Mouse (Mus musculus) stomach, postnatal 0 days (tissue): ENCODE data around the gene Pcdh9. TPM values are rescaled to one million over a fixed set of nuclear protein-coding genes. Genes with fewer than 3 reads are reported as not detected.

Experiments used
- ATAC-seq: fragments of 200-750 bp; cut with Nextera tagmentation; 2 replicates; pipeline ENCODE4 v1.8.0; 2017; ENCODE audit not compliant: low FRiP score, low TSS enrichment
- DNase-seq: peaks from one replicate; pipeline ENCODE4 v3.0.0-alpha.2; 2016; ENCODE audit warnings: low spot score
- H3K27ac ChIP-seq: fragments of 300-500 bp; sonication (generic); replicated peaks from 2 replicates; pipeline ENCODE4 v1.5.1; 2014; ENCODE audit warnings: mild to moderate bottlenecking, control low read depth
- H3K27me3 ChIP-seq: fragments of 300-500 bp; sonication (generic); 2 replicates; pipeline ENCODE4 v1.6.1; 2014; ENCODE audit warnings: low read length; ENCODE audit not compliant: control insufficient read depth, insufficient read depth
- H3K36me3 ChIP-seq: fragments of 300-500 bp; sonication (generic); 2 replicates; pipeline ENCODE4 v1.6.1; 2014; ENCODE audit warnings: low read length, mixed read lengths; ENCODE audit not compliant: control insufficient read depth, insufficient read depth
- H3K4me1 ChIP-seq: fragments of 300-500 bp; sonication (generic); replicated peaks from 2 replicates; pipeline ENCODE4 v1.6.1; 2014; ENCODE audit warnings: antibody characterized with exemption; ENCODE audit not compliant: control insufficient read depth, insufficient read depth
- H3K4me2 ChIP-seq: fragments of 300-500 bp; sonication (generic); replicated peaks from 2 replicates; pipeline ENCODE4 v1.6.1; 2014; ENCODE audit warnings: low read depth, mild to moderate bottlenecking, control low read depth, moderate library complexity
- H3K4me3 ChIP-seq: fragments of 300-500 bp; sonication (generic); 2 replicates; pipeline ENCODE4 v1.5.1; 2014; ENCODE audit warnings: low read depth, low read length, control low read depth
- H3K9ac ChIP-seq: fragments of 300-500 bp; sonication (generic); 2 replicates; pipeline ENCODE4 v1.6.1; 2014; ENCODE audit warnings: mild to moderate bottlenecking, low read length, control low read depth, mixed read lengths
- H3K9me3 ChIP-seq: fragments of 300-500 bp; sonication (generic); 2 replicates; pipeline ENCODE4 v1.6.1; 2016; ENCODE audit warnings: low read length; ENCODE audit not compliant: control insufficient read depth
- CTCF ChIP-seq: IDR thresholded peaks from 2 replicates; pipeline ENCODE4 v1.5.1; 2016; ENCODE audit warnings: antibody characterized with exemption, low read depth, mild to moderate bottlenecking, moderate library complexity
- EP300 ChIP-seq: optimal IDR thresholded peaks from 2 replicates; pipeline ENCODE3; 2016; ENCODE audit warnings: antibody characterized with exemption
- WGBS: fragments of 180-500 bp; shearing (Covaris S2); extraction: QIAGEN DNeasy Blood & Tissue Kit; methylation state at CpG from one replicate; pipeline ENCODE4 v1.1.7; 2014; 5-methylcytosine and 5-hydroxymethylcytosine counted together
- polyA plus RNA-seq: library from polyadenylated mRNA; unstranded; fragments of >200 nt; fragmentation: Nextera tagmentation; extraction: Ambion mirVana; gene quantifications from 2 replicates; pipeline ENCODE4 v1.2.1, GENCODE M21; 2015

Gene Pcdh9
- polyA plus RNA-seq, 1 experiment from 2014 or later, result 4.0 TPM

DNA sequence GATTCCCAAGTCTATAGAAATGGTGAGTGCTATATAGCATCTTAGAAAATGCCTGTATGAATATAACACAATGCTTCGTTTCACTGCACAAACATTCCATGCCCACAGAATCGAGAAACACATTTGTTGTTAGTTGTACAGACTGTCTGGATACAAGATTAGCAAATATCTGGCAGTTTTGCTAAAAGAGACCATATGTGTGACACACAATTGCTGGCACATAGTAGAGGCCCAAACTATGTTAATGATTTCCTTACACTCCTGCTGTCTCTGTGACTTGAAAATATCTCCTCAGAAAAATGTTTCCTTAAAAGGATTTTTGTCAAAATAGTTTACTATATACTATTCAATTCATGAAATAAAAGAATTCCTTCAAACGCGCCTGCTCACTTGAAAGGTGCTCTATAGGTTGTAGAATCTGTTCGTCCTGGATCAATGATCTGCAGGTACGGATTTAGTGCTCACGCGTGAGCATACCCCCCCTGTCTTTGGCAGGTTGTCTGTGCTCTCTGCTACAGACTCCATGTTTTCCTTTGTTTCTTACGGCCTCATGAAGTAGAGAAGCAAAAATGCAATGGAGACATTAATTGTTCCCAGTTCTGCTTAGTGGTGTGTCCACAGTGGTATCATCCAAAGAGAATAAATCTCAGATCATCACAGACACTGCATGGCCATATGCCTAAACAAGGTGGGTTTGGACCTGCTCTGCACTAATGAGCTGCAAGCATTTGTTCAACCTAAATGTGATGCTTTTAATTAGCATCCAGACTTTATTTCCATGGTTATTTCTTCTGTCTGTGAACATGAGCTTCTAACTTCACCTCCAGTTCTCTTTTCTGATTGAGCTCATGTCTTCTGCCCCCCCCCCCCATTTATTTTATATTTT is 707.6 kb downstream of the Pcdh9 start:
- no peaks in the 10 kb centered on the region for H3K9me3 ChIP-seq
- H3K4me3 ChIP-seq, result no peak overlapping the region
- H3K4me2 ChIP-seq, result no peak overlapping the region
- no peak for DNase-seq
- H3K27me3 ChIP-seq, result no peaks in the 10 kb centered on the region
- H3K4me1 ChIP-seq, result no peaks in the 10 kb centered on the region
- TF ChIP-seq CTCF, result no peak
- no peak for TF ChIP-seq EP300
- WGBS, result 83% methylated on average over 9 of the region's 9 CpGs
- no peaks in the 10 kb centered on the region for H3K36me3 ChIP-seq
- ATAC-seq, result no peak
- H3K27ac ChIP-seq, result no peak overlapping the region
- H3K9ac ChIP-seq, result no peak overlapping the region

DNA sequence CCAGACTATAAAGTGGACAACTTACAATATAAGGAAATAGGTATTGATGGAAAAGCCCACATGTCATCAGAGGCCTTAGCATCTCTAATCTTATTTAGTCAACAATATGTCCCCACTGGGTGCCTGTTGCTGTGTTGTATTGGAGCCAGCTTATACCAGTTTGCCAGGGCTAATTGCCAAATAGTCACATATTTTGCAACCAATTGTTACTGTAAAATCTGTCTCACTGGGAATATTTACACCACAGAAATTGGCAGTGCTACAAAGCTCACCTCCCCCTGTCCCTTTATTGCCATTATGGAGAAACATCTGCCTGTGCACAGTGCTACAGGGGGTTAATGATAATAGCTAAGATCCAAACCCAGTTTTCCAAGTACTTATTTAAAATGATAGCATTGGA is 721.3 kb downstream of the Pcdh9 start:
- no peak for DNase-seq
- no peak for ATAC-seq
- Histone ChIP-seq H3K27ac (no peak overlapping the region), H3K4me1 (no peaks in the 10 kb centered on the region), H3K4me2 (no peak overlapping the region), H3K4me3 (no peak overlapping the region), H3K27me3 (no peaks in the 10 kb centered on the region), H3K36me3 (no peaks in the 10 kb centered on the region), H3K9me3 (no peaks in the 10 kb centered on the region), H3K9ac (no peak overlapping the region)
- TF ChIP-seq CTCF (no peak), EP300 (no peak)

DNA sequence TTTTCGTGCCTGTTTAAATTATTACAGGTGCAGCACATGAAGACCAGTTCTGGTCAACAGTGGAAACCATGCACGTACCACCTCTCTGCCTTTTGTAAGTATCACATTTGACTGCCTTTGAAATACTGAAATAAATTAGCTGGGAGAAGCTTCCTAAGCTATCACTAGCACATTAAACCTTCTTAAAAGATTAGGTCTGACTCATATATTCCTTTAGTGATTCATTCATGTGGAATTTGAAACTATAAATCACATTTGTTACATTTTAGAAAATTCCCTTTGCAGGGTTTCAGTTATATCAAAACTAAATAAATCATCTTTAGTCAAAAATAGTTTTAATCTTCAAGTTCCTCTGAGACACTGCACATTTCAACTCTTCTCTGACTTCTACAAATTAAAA is 722.1 kb downstream of the Pcdh9 start:
- Histone ChIP-seq H3K27me3 (no peaks in the 10 kb centered on the region), H3K36me3 (no peaks in the 10 kb centered on the region), H3K9ac (no peak overlapping the region), H3K4me2 (no peak overlapping the region), H3K27ac (no peak overlapping the region), H3K9me3 (no peaks in the 10 kb centered on the region), H3K4me1 (no peaks in the 10 kb centered on the region), H3K4me3 (no peak overlapping the region)
- ATAC-seq, result no peak
- 45% methylated on average over 2 of the region's 2 CpGs for WGBS
- no peak for TF ChIP-seq CTCF
- no peak for TF ChIP-seq EP300
- no peak for DNase-seq

DNA sequence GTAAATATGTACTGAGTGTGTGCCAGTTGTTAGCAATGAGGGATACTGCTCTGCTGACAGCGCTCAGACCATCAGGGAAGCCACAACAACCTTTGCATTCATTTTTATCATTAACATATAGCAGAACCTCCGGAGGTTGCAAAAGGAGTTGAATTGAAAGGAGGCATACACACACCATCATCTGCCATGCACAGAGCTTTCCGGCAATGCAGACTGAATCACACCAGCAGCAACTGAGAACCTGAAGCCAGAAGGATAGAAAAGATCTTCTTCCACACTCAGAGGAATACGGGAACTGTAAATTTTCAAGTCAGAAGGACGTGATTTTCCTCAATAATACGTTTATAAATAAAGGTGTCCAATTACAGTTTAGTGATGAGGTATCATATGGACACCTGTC is 747.1 kb downstream of the Pcdh9 start:
- Histone ChIP-seq H3K27me3 (no peaks in the 10 kb centered on the region), H3K4me3 (no peak overlapping the region), H3K27ac (no peak overlapping the region), H3K9ac (no peak overlapping the region), H3K9me3 (no peaks in the 10 kb centered on the region), H3K36me3 (no peaks in the 10 kb centered on the region), H3K4me2 (no peak overlapping the region), H3K4me1 (no peaks in the 10 kb centered on the region)
- 88% methylated on average over 6 of the region's 6 CpGs for WGBS
- DNase-seq, result no peak
- no peak for ATAC-seq
- TF ChIP-seq CTCF (no peak), EP300 (no peak)

DNA sequence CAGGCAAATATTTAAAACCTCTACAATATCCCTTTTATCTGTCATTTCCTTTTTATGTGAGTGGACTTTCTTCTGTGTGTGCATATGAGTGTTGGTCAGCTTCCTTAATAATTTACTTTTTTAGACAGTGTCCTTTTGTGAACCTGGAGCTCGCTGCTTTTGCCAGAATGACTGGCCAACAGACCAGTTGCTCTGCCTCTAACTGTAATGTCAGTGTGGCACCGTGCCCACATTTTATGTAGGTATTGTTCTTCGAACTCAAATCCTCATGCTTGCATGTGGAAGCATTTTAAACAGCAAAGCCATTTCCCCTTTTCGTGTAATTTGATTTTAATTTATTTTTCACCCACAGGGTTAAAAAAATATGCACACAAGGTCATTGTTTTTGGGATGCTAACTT is 748.4 kb downstream of the Pcdh9 start:
- TF ChIP-seq CTCF, result no peak
- no peak for TF ChIP-seq EP300
- Histone ChIP-seq H3K27me3 (no peaks in the 10 kb centered on the region), H3K4me2 (no peak overlapping the region), H3K27ac (no peak overlapping the region), H3K4me1 (no peaks in the 10 kb centered on the region), H3K4me3 (no peak overlapping the region), H3K9ac (no peak overlapping the region), H3K36me3 (no peaks in the 10 kb centered on the region), H3K9me3 (no peaks in the 10 kb centered on the region)
- 72% methylated on average over 4 of the region's 4 CpGs for WGBS
- ATAC-seq (no peak), DNase-seq (no peak)

DNA sequence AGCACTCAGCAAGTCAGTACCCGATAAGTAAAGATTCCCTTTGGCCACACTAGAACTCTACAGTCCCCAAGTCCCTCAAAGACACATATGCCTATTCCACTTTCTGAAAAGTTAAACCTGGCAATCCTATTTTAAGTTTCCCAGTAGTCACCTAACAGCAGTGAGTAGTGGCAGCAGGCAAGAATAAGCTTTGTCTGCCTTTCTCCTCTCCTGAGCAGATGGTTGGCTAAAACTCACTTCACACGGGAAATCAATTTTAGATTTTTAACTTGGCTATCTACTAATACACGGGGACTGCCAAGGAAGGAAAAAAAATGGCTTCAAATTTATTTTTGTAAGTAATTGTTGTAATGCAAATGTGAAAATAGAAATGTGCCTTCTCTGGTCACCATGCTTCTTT is 763.5 kb downstream of the Pcdh9 start:
- H3K9ac ChIP-seq, result no peak overlapping the region
- ATAC-seq, result no peak
- H3K27me3 ChIP-seq, result no peaks in the 10 kb centered on the region

More for the DNA sequence above, 763.5 kb downstream of the Pcdh9 start:
- Histone ChIP-seq H3K36me3 (no peaks in the 10 kb centered on the region), H3K27ac (no peak overlapping the region), H3K4me2 (no peak overlapping the region), H3K4me3 (no peak overlapping the region), H3K4me1 (no peaks in the 10 kb centered on the region), H3K9me3 (no peaks in the 10 kb centered on the region)
- TF ChIP-seq CTCF (no peak), EP300 (no peak)
- DNase-seq, result no peak
- WGBS, result 85% methylated on average over 3 of the region's 3 CpGs
